Mouse (Mus musculus): Measurements from ENCODE around the gene Myct1.

The Myct1 gene

GRCm38 (mm10) chr10:5615186-5616040 is 21.8 kb downstream of the Myct1 start:
- DNase-seq (ENCODE audit: low spot score in 2 of 2), result no peak

GRCm38 (mm10) chr10:5626268-5626667 is 32.7 kb downstream of the Myct1 start:
- DNase-seq (ENCODE audit: low spot score in 2 of 2), result no peak

GRCm38 (mm10) chr10:5633672-5634200 is 40.2 kb downstream of the Myct1 start:
- no peak for DNase-seq (ENCODE audit: low spot score in 2 of 2)

- DNase-seq (ENCODE audit: low spot score in 2 of 2), result peak in 1 of 2 experiments; percentile 19
Observed at GRCm38 (mm10) chr10:5634336-5634735, 40.8 kb downstream of the Myct1 start.

- no peak for DNase-seq (ENCODE audit: low spot score in 2 of 2)
Observed at GRCm38 (mm10) chr10:5637322-5637721, 43.7 kb downstream of the Myct1 start.

- no peak for DNase-seq (ENCODE audit: low spot score in 2 of 2)
Observed at GRCm38 (mm10) chr10:5639112-5639511, 45.5 kb downstream of the Myct1 start, which contains the start of gene Vip. Vip (plus strand) TSS chr10:5639218.
